Mouse (Mus musculus): Measurements from ENCODE around the gene Slc47a1.

- no peak for TF ChIP-seq ZNF384 (IDR thresholded peaks at IDR 0.05; ENCODE audit: low read depth, low read length)
- no peak for TF ChIP-seq ZC3H11A (IDR thresholded peaks at IDR 0.05; ENCODE audit: borderline replicate concordance, low read depth, low read length)
- TF ChIP-seq MAFK (IDR thresholded peaks at IDR 0.05; ENCODE audit: insufficient read depth, low read depth, low read length) = no peak
- TF ChIP-seq HCFC1 (IDR thresholded peaks at IDR 0.05; ENCODE audit: borderline replicate concordance, insufficient read depth, low read length) = no peak
- TF ChIP-seq CHD2 (IDR thresholded peaks at IDR 0.05; ENCODE audit: low read depth, low read length) = no peak
Measured at GRCm38 (mm10) chr11:61411221-61411620, 33.1 kb upstream of the Slc47a1 start.
